Mouse (Mus musculus) forebrain, embryonic 11.5 days (tissue): ENCODE measurements around the gene Dusp3. TPM values are rescaled to one million over a fixed set of nuclear protein-coding genes. Genes with fewer than 3 reads are reported as not detected.

Source experiments
- ATAC-seq: fragments of 200-750 bp; cut with Nextera tagmentation; replicated peaks from 2 replicates; pipeline ENCODE4 v1.8.0; 2017; ENCODE audit warnings: moderate TSS enrichment; ENCODE audit not compliant: low FRiP score
- DNase-seq: peaks from one replicate; pipeline ENCODE4 v3.0.0-alpha.2; 2017; ENCODE audit warnings: low spot score
- H3K27ac ChIP-seq: fragments of 300-500 bp; sonication (generic); 2 replicates; pipeline ENCODE4 v1.5.1; 2014; ENCODE audit warnings: low read depth, low read length
- H3K27me3 ChIP-seq: fragments of 300-500 bp; sonication (generic); 2 replicates; pipeline ENCODE4 v1.6.1; 2014; ENCODE audit warnings: mild to moderate bottlenecking, low read length, mixed read lengths; ENCODE audit not compliant: control insufficient read depth, insufficient read depth
- H3K36me3 ChIP-seq: fragments of 300-500 bp; sonication (generic); 2 replicates; pipeline ENCODE4 v1.6.1; 2014; ENCODE audit warnings: mild to moderate bottlenecking, low read length, moderate library complexity, mixed read lengths; ENCODE audit not compliant: control insufficient read depth, insufficient read depth
- H3K4me1 ChIP-seq: fragments of 300-500 bp; sonication (generic); replicated peaks from 2 replicates; pipeline ENCODE4 v1.6.1; 2014; ENCODE audit warnings: low read length, mixed read lengths; ENCODE audit not compliant: control insufficient read depth, insufficient read depth
- H3K4me2 ChIP-seq: fragments of 300-500 bp; sonication (generic); 2 replicates; pipeline ENCODE4 v1.6.1; 2014; ENCODE audit warnings: low read depth, mild to moderate bottlenecking, low read length, moderate library complexity, mixed read lengths; ENCODE audit not compliant: severe bottlenecking
- H3K4me3 ChIP-seq: fragments of 300-500 bp; sonication (generic); 2 replicates; pipeline ENCODE4 v1.5.1; 2014; ENCODE audit warnings: low read depth, low read length
- H3K9ac ChIP-seq: fragments of 300-500 bp; sonication (generic); 2 replicates; pipeline ENCODE4 v1.6.1; 2014; ENCODE audit warnings: low read length
- H3K9me3 ChIP-seq: fragments of 300-500 bp; sonication (generic); 2 replicates; pipeline ENCODE4 v1.6.1; 2016; ENCODE audit warnings: low read length, mixed read lengths; ENCODE audit not compliant: control insufficient read depth
- WGBS: fragments of 180-500 bp; shearing (Covaris S2); extraction: QIAGEN DNeasy Blood & Tissue Kit; methylation state at CpG from one replicate; pipeline ENCODE4 v1.1.7; 2014; 5-methylcytosine and 5-hydroxymethylcytosine counted together
- polyA plus RNA-seq: library from polyadenylated mRNA; unstranded; fragments of >200 nt; fragmentation: Nextera tagmentation; extraction: Ambion mirVana; gene quantifications from 2 replicates; pipeline ENCODE4 v1.2.1, GENCODE M21; 2014

Gene Dusp3
- polyA plus RNA-seq, 1 experiment from 2014 or later = 10.4 TPM

GRCm38 (mm10) chr11:101931978-101932377, 54.8 kb downstream of the Dusp3 start:
- H3K27me3 ChIP-seq = peaks cover 4% of the 10 kb centered on the region; the same call in 1 of the 2 replicates
- H3K27ac ChIP-seq = no peak overlapping the region
- whole genome bisulfite sequencing = 50% methylated on average over 4 of the region's 4 CpGs
- no peak for ATAC-seq
- no peak for DNase-seq
- no peaks in the 10 kb centered on the region for H3K36me3 ChIP-seq
- H3K9me3 ChIP-seq = no peaks in the 10 kb centered on the region
- H3K4me2 ChIP-seq = no peak overlapping the region
- H3K9ac ChIP-seq = no peak overlapping the region
- H3K4me3 ChIP-seq = no peak overlapping the region
- no peaks in the 10 kb centered on the region; the same call in 1 of the 2 replicates for H3K4me1 ChIP-seq

- no peak overlapping the region for H3K9ac ChIP-seq
- no peaks in the 10 kb centered on the region; the same call in 1 of the 2 replicates for H3K4me1 ChIP-seq
- WGBS = 44% methylated on average over 25 of the region's 25 CpGs
- no peak overlapping the region for H3K27ac ChIP-seq
- H3K36me3 ChIP-seq = no peaks in the 10 kb centered on the region
- ATAC-seq (no peak), DNase-seq (peak; percentile 69)
- H3K27me3 ChIP-seq = no peaks in the 10 kb centered on the region
- no peak overlapping the region for H3K4me3 ChIP-seq
- no peak overlapping the region for H3K4me2 ChIP-seq
- H3K9me3 ChIP-seq = no peaks in the 10 kb centered on the region
These were observed 58.6 kb downstream of the Dusp3 start for GRCm38 (mm10) chr11:101928030-101928762.

- no peak for DNase-seq
- H3K4me2 ChIP-seq = no peak overlapping the region
- no peak overlapping the region for H3K27ac ChIP-seq
- no peaks in the 10 kb centered on the region for H3K9me3 ChIP-seq
- no peaks in the 10 kb centered on the region for H3K27me3 ChIP-seq
- no peak overlapping the region for H3K9ac ChIP-seq
- H3K36me3 ChIP-seq = no peaks in the 10 kb centered on the region
- 80% methylated on average over 10 of the region's 10 CpGs for WGBS
- no peak for ATAC-seq
- no peak overlapping the region for H3K4me3 ChIP-seq
- no peaks in the 10 kb centered on the region; the same call in 1 of the 2 replicates for H3K4me1 ChIP-seq
These were observed 59.7 kb downstream of the Dusp3 start for GRCm38 (mm10) chr11:101926951-101927589.

DNA sequence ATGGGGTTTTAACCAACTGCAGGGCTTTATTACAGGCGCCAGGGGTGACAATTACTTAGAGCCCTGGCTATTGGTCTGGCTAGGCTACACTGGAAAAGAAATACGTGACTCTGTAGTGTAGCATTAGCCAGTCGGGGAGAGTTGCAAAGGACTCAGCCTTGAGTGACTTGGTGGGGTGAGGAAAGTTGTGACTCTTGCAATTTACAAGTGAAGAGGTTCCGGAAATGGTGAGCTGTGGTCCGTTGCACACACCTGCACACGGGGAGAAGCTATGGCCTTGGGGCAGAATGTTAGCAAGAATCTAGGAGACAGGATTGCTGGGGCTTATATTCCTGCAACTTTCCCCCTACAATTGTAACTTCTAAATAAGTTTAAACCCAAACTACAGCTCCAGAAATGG, 61.2 kb downstream of the Dusp3 start:
- no peaks in the 10 kb centered on the region for H3K36me3 ChIP-seq
- WGBS = 75% methylated on average over 6 of the region's 6 CpGs
- no peak overlapping the region for H3K9ac ChIP-seq
- H3K4me1 ChIP-seq = no peaks in the 10 kb centered on the region; the same call in 1 of the 2 replicates
- no peak overlapping the region for H3K4me3 ChIP-seq
- no peak for DNase-seq
- no peak overlapping the region for H3K4me2 ChIP-seq
- H3K27me3 ChIP-seq = no peaks in the 10 kb centered on the region
- no peak for ATAC-seq
- H3K9me3 ChIP-seq = no peaks in the 10 kb centered on the region
- no peak overlapping the region for H3K27ac ChIP-seq

DNA sequence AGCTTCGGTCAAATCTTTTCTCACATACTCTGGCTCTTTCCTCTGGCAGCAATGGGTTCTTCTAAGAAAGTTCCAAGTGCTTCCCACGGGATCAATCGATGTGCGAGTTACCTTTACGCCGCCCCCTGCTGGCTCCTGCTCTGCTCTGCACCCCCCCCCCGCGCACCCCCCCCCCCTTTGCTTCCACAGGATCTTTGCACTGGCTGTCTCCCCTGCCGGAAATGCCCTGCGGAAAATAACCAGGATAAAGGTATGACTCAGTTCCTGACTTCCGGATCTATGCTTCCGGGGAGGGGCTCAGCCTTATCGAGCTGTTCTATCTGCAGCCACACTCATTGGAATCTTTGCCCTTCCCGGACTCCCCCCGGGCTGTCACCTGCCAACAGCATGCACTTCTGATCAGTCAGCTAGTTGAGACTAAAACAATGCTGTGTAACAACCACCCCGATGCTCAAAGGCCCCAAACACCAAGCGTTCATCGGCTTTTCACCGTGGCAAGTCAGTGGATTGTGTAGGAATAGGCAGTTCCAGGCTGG, 62.3 kb downstream of the Dusp3 start:
- 79% methylated on average over 17 of the region's 19 CpGs for WGBS
- Histone ChIP-seq H3K9ac (no peak overlapping the region), H3K9me3 (no peaks in the 10 kb centered on the region), H3K4me2 (no peak overlapping the region), H3K36me3 (no peaks in the 10 kb centered on the region), H3K4me3 (no peak overlapping the region), H3K27ac (no peak overlapping the region), H3K27me3 (no peaks in the 10 kb centered on the region), H3K4me1 (no peaks in the 10 kb centered on the region; the same call in 1 of the 2 replicates)
- ATAC-seq (no peak), DNase-seq (no peak)

GRCm38 (mm10) chr11:101923988-101924387, 62.8 kb downstream of the Dusp3 start:
- Histone ChIP-seq H3K4me2 (no peak overlapping the region), H3K27me3 (no peaks in the 10 kb centered on the region), H3K27ac (no peak overlapping the region), H3K9ac (no peak overlapping the region), H3K4me3 (no peak overlapping the region), H3K4me1 (no peaks in the 10 kb centered on the region; the same call in 1 of the 2 replicates), H3K9me3 (no peaks in the 10 kb centered on the region), H3K36me3 (no peaks in the 10 kb centered on the region)
- no peak for DNase-seq
- ATAC-seq = no peak
- 73% methylated on average over 6 of the region's 6 CpGs for WGBS

DNA sequence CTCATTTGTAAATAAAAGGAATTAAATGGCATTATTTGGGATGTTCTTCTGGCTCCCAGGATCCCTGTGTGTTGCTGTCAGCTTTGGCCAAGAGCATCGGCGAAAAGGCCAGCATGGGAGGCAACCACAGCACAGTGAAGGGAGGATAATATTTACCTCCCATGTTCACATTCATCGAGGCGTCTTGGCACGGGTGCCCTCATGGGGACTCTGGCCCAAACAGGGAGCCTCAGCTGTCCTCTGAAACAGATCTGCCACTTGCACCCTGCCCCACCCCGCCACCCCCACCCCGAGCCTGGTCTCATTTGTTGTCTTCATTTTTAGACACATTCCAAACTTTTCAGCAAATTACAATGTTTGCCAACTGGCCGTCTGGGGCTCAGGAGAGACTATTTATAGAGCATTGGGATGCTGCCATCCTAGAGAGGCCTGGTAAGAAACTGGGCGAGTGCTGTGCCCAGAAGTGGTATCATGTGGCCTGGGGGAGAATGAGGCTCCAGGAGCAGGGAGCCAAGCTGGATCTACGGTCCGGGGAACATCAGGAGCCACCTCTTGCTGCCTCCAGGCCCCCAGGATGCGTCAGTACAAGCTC, 65.4 kb downstream of the Dusp3 start:
- Histone ChIP-seq H3K36me3 (no peaks in the 10 kb centered on the region), H3K4me3 (no peak overlapping the region), H3K27me3 (no peaks in the 10 kb centered on the region), H3K4me1 (no peaks in the 10 kb centered on the region), H3K9ac (no peak overlapping the region), H3K9me3 (no peaks in the 10 kb centered on the region), H3K27ac (no peak overlapping the region), H3K4me2 (no peak overlapping the region)
- ATAC-seq = no peak
- DNase-seq = no peak
- WGBS = 87% methylated on average over 12 of the region's 12 CpGs
